Mouse (Mus musculus) G1E-ER4 (cell line): Measurements from ENCODE around the gene Grb10. TPM values are rescaled to one million over a fixed set of nuclear protein-coding genes. Genes with fewer than 3 reads are reported as not detected.

ENCODE experiments used
- GATA1 ChIP-seq: IDR thresholded peaks from one replicate; pipeline ENCODE4 v1.8.0; 2012; ENCODE audit warnings: low read length, inconsistent platforms
- polyA plus RNA-seq: library from polyadenylated mRNA; stranded (reverse); fragments of >175 nt; gene quantifications from 2 replicates; pipeline ENCODE4 v1.2.3, GENCODE M21; 2012

Gene Grb10
- polyA plus RNA-seq, 1 experiment = not detected

DNA sequence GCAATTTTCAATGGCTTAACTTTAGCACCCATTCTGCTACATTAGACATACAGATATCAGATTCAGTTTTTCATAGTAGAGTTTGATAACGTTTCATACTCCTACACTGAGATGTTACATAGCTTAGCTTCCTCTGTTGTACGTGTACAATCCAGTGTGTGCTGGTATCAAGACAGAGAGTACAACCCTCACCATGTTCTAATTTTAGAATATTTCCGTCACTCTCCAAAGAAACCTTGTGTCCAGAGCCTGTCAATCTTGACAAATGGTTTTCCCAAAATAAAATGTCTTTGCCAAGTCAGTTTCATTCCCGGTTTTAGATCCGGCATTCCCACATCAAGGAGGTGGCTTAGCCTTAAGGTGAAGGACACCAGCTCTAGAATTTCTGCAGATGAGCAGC lies 44.7 kb downstream of the Grb10 start:
- no peak for TF ChIP-seq GATA1

DNA sequence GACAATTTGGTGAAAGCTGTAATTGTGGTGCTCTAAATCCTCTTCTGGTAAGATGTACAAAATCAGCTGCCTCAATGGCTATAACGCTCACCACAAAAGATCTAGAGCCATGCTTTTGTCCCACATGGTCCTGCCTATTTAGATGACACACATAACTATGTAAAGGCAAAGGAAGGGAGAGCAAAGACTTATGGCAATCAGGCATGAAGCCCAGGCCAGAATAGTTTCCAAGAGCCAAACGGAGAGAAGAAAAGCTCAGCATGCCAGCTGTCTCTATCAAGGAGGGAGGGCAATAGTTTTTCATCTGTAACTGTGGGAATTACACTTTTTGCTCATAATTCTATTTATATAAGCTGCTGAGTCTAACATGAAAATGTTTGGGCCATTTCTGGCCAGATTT lies 45.3 kb downstream of the Grb10 start:
- TF ChIP-seq GATA1 = no peak

DNA sequence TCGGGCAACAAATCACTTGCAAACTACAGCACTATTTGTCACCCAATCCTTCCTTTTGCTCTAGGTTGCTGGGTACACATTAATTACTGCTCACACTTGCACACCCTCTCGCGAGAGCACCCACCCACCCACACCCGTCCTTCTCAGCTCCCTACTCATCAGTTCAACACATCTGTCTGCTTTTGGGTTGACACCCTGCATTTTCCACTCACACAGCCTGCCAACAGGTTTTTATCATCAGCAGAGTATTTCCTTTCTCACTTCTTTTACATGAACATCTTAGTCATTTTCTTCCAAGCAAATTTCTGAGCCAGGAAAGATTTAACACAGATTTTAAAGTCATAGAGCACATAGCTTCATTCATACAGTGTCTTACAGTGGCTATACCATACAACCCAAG lies 48.6 kb downstream of the Grb10 start:
- no peak for TF ChIP-seq GATA1

DNA sequence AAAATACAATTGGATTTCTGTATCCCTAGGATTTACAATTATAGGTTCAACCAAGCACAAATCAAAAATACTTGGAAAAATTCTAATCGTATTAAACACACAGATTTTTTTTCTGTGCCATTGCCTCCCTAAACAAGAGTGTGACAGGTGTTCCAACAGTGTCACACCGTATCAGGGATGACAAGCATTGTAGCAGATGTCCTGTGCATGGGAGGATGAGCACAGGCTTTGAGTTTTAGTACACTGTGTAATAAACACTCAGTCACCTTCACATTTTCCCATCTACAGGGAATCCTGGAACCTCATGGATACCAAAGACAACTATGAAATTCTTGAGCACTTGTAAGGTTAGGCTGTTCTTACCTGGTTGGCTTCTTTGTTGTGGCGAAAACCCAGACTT lies 51.2 kb downstream of the Grb10 start:
- TF ChIP-seq GATA1 = no peak

DNA sequence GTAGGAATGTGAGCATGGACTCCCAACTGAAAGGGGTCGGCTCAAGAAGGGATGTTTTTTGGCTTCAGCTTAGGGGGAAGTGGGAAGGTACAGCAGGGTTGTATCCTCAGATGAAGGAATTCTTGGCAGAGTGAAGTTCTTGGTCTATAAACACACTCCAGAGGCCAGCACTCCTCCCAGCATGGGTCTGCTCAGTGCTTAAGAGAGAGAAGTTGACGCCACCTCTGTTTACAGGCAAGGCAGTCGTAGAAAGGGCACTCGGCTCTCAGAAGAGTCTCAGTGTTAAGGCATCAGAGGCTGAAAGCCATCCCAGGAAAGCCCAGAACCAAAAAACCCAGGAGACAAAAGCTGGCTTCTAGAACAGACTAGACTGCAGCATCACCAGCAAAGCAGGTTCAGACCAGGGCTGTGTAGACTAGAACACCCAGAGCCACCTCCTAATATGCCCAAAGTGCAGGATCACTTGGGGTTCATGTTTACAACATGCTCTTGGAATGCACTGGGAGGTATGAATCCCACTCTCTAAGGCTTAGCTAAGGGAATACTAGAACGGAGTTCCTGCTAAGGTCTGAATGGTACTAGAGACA lies 59.8 kb downstream of the Grb10 start:
- TF ChIP-seq GATA1 = no peak

DNA sequence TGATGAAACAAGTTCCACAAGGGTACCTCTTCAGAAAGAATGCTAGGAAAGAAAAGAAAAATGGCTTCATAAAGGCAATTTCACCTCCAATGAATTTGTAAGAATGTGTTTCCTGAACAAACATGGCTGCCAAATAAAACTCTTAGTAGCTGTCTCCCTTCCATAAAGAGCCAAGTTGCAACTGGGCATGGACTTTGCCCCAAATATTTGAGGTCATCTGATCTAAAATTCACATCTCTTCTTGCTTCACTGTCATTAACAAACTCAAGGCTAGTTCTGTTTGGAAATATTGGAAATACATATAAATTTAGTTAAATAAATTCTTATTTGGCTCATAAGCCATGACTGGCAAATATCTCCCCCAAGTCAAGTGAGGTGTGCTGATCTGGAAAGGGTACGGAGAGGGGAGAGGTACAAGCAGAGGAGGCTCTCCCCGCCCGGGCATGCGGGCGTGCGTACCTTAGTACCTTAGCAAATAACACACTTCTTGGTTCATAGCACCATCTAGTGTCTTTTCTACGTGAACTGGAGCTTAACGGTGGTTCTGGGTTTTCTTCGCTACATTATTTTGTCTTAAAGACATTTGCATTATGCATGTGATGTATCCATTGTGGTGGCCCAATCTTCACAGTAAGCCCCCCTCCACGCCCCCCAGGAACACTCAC lies 63.8 kb downstream of the Grb10 start:
- no peak for TF ChIP-seq GATA1

DNA sequence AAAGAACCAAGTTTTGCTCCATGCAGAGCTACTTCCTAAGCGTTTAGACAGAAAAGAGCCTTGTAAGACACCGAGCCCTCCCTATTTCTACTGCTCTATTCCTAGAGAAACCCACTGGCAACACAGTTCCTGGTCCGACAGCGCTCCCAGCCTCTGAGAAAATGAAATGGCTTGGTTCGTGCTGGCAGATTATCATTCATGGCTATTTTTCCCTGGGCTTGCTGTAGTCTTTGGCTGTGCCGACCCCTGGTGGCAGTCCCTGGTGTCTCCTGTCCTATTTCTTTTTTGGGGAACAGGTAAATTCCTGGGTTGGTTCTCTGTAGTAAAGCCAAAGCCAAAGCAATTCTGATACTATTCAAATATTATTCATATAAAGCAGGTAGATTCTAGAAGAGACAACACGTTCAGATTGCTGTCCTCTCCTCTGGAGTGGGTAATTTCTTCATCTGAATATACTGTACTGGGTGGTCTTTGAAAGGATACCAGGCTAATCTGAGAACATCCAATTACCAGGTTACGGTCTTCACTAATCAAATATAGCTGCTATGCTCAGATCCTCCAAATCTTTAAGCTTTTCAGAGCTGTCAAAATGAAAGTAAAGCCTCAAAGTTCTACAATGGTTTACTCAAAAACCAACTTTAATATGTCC lies 65.0 kb downstream of the Grb10 start:
- TF ChIP-seq GATA1 = no peak

DNA sequence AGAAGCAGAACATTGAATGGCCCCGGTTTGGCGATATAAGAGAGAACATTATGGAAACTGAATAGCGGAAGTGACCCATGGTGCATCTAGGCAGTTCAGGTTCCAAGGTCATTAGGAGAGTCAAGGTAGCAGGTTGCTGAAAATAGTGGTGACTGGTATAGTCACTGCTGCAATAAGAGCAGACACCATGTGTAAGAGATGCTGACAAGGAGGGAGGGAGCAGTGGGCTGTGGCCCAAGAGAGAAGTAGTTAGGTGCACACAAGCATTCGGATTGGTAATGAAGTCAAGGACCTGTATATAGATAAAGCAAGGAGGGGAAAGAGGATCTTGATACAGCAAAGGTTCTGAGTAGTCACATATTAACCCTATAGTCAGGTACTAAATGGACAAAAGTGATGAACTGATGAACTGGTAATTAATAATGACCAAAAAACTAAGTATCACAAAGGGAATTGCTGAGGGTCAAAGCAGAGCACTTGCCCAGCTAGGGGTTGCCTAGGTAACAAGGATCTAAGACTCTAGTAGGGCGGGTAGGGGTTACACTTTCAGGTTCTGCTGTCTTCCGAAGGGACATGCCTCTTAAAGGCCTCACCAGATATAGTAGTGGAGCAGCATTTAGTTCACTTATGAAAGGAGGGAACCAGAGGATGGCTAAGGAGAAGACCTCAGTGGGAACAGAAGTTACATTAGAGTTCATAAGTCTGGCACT lies 65.9 kb downstream of the Grb10 start:
- no peak for TF ChIP-seq GATA1

DNA sequence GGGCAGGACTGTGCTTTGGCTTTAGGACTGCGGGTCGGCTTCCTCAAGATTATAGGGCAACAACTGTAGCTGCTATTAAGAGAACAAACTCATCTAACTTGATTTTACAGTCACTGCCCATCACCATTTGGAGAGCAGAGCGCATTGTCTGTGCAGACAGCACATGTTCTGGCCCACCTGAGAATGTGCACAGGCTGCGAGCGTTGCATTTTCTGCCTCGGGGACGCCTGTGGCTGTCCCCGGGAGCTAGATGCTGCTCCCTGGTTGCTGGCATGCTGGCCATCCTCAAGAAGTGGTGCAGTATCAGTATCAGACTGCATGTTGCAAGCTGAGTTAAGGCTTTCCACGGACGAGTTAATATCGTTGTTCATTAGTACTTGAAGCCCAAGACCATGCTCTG lies 68.2 kb downstream of the Grb10 start:
- no peak for TF ChIP-seq GATA1

DNA sequence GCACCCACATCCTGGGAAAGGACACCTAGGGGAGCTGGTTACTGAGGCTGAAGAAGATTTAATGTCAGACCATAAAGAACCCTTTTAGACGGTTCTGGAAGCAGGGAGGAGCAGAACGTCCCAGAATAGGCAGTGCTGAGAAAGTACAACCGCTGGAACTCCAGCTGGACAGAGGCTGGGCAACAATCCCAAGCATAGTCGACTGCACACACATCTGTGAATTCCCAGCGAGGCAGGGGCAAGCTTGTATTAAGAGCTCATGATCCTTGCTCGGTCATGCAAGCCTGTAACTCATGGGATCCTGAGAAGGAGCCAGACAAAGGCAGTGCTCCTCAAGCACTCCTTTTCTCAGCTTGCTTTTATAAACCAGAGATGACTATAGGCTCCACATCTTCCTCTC lies 69.7 kb downstream of the Grb10 start:
- no peak for TF ChIP-seq GATA1

DNA sequence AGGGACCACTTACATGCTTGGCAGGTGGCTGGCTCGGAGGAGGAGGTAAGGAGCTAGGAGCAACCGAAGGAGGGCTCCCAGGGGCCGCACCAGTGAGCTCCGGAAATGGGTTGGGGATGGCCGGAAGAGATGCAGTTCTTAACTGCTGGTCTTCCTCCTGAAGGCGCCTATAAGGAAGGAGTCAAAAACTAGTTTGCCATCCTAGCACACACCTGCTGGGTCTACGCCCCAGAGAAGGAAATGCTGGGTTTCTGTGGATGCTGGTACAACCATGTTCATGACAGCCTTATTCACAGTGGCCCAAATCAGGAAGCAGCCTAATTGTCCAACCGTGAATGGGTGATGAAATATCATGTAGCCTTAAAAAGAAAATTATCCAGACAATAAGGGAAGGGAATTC lies 71.0 kb downstream of the Grb10 start:
- no peak for TF ChIP-seq GATA1

DNA sequence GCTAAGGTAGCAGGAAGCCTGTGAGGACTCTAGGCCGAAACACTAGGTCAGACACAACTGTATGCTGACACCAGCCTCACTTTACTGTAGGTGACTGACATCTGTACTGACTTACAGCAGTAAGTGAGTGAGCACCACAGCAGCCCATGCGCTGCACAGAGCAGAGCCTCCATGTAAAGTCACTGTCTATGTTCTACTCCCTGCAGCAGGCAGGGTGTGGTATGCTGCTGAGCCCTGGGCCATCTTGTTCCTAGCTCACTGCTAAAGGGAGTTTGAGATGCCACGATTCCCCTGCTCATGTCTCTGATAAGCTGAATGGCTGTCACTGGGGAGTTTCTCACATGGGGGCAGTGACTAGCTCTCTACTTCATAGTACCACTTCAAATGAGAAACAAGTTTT lies 72.3 kb downstream of the Grb10 start:
- TF ChIP-seq GATA1 = no peak

DNA sequence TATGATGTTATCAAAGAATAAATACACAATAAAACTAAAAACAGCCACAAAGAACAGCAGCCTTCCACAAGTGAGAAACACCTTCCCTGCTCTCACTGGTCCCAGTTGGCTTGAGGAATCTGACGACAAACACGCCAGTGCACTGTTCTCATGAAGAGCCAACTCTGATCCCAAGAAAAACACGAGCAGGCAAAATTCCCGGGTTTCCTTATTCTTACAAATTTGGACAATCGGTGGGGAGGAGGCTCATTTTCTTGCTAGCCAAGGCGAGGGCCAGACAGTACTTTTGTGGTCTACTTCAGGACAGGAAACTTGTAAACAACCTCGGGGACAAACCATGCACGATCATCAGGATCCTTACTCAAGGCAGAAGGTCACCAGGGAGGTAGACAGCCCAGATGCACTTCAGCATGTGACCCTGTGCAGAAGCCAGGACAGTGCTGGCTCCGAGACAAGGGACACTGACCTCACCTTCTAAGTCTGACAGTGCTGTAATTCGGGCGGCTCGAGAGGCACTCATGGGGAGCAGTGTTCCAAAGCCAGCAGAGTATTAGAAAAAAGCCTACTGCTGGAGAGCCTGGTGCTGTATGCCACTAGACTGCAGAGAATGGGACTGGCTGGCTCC lies 72.9 kb downstream of the Grb10 start:
- no peak for TF ChIP-seq GATA1

DNA sequence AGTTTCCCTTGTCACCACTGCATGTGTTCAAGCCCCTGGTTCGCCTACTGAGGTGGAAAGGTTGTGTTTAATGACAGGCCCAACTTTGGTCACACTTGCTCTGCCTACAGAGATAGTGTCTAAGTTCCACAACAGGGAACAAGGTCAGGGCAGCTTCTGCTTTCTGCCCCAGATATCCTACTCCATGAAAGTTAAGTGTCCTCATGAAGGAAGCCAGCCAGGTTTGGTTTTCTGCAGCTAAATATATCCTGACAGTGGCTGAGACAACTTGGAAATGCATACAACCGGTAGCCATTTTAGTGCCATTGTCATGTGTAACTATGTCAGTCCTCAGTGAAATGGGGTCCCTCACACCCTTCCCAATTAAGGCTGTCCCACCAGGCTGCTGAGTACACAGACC lies 73.8 kb downstream of the Grb10 start:
- TF ChIP-seq GATA1 = no peak

DNA sequence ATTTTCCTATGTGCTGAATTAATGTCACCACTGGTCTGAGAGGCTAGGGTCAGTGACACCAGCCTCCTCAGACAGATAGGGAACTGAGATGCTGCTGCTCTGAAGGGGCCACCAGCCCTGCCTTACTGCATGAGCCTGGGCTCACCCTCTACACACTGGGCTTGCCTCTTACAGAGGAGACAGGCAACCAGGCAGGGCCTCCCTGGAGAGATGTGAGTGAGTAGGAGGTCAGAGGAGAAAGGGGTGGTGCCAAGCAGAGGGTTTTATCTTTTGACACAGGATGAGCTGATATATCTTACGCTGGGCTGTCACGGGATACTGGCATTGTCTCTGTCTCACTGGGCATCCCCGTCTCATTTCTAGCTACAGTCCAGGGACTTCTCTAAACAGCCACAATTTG lies 74.9 kb downstream of the Grb10 start:
- TF ChIP-seq GATA1 = no peak

DNA sequence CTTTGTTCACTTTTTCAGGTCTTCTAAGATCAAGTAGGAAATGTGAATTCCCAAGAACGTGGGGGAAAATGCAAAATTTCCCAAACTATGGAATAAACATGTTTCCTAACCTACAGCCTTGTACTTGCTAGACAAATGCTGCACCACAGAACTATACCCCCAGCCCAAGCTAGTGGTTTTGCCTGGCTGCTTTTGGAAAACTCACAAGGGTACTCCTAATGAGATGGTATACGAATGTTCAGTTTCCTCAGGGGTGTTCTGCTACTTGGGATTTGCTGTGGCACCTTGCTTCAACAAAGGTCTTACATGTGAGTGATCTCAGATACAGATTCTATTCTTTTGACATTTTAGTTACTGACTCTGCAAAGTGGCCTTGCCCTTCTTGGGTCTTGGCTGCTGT lies 75.4 kb downstream of the Grb10 start:
- no peak for TF ChIP-seq GATA1

DNA sequence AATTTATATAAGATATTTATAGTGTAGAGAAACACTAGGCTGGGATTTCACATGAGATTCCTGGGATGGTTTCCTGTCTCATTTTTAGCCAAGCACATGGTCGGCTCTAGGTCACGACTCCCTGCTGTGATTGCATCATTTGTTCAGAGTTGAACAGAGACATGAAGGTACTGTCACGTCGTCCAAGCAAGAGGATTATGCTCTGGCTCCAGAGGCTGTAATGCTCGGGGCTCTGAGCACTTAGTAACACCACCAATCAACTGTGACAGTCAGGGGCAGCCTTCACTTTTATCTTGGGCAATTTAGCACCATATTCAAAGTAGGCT lies 75.9 kb downstream of the Grb10 start:
- no peak for TF ChIP-seq GATA1
